Mouse (Mus musculus): ENCODE data around the gene Shc1. TPM values are rescaled to one million over a fixed set of nuclear protein-coding genes. Genes with fewer than 3 reads are reported as not detected.
"Not testable (repeated sequence)": the region's sequence is repeated elsewhere in the genome, so short reads cannot be mapped to it uniquely, and the experiment has no call there.

Shc1 gene
- total and polyA plus RNA-seq, 3 experiments: 49.2 to 79.8 TPM; not detected in 1

- DNase-seq (ENCODE audit: low read depth, low spot score): peak; percentile 31
- Histone ChIP-seq H3K9ac (ENCODE audit: control insufficient read depth, low read depth, low read length, poor library complexity, severe bottlenecking) (no peak overlapping the region), H3K79me2 (ENCODE audit: control insufficient read depth, insufficient read depth, low read length, poor library complexity) (peaks cover 9% of the 10 kb centered on the region), H3K9me3 (replicated peaks; ENCODE audit: insufficient read depth, low read length) (no peaks in the 10 kb centered on the region), H3K4me1 (ENCODE audit: control insufficient read depth in 1 of 2, insufficient read depth in 2 of 2, low read length in 2 of 2) (peaks cover 19 to 37% of the 10 kb centered on the region in 2 experiments), H3K36me3 (ENCODE audit: control insufficient read depth in 1 of 2, insufficient read depth in 2 of 2, low read length in 2 of 2) (peaks cover 9 to 36% of the 10 kb centered on the region in 2 experiments), H3K4me3 (ENCODE audit: control insufficient read depth in 1 of 2, insufficient read depth in 1 of 2, low read depth in 2 of 2, low read length in 2 of 2) (no peak overlapping the region), H3K27me3 (ENCODE audit: control insufficient read depth in 1 of 2, insufficient read depth in 2 of 2, low read length in 2 of 2) (no peaks in the 10 kb centered on the region), H3K27ac (ENCODE audit: control insufficient read depth, low read depth, low read length) (no peak overlapping the region)
- TF ChIP-seq POLR2AphosphoS5 (IDR thresholded peaks at IDR 0.05; ENCODE audit: borderline replicate concordance, low read depth, low read length) (no peak), EP300 (IDR thresholded peaks at IDR 0.05; ENCODE audit: low read depth in 1 of 2, low read length in 2 of 2) (0 out of 4 replicates have a peak, but pooled peaks of 1 of the 2 experiments have one; percentile 7), MYB (IDR thresholded peaks at IDR 0.05; ENCODE audit: low read depth, low read length) (no peak), TAL1 (IDR thresholded peaks at IDR 0.05; ENCODE audit: low read length) (peak; percentile 50), GATA1 (IDR thresholded peaks at IDR 0.05; ENCODE audit: low read depth, low read length) (0 out of 2 replicates have a peak, but pooled peaks have one; percentile 9), BHLHE40 (IDR thresholded peaks at IDR 0.05; ENCODE audit: borderline replicate concordance, low read depth, low read length) (no peak)
These were observed 7.6 kb downstream of the Shc1 start for GRCm38 (mm10) chr3:89425876-89426275.

DNA sequence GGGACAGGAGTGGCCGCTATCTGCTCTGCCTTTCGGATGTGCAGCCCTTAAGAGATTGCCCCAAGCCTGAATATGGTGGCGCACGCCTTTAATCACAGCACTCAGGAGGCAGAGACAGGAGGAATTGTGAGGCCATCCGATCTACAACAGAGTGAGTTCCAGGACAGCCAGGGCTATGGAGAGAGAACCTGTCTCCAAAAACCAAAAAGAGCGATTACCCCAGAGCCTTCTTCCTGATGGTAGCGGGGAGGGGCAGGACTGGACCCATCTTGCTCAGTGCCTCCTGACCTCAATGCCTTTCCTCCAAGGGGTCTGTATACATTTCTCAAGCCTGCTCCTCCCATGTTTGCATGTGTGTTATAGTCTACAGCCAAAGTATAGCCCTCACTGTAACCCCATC lies 10.8 kb downstream of the Shc1 start:
- H3K27ac ChIP-seq (ENCODE audit: control insufficient read depth, low read depth, low read length); H3K9me3 ChIP-seq (replicated peaks; ENCODE audit: insufficient read depth, low read length); H3K27me3 ChIP-seq (ENCODE audit: control insufficient read depth in 1 of 2, insufficient read depth in 2 of 2, low read length in 2 of 2); DNase-seq (ENCODE audit: low read depth, low spot score); H3K4me3 ChIP-seq (ENCODE audit: control insufficient read depth in 1 of 2, insufficient read depth in 1 of 2, low read depth in 2 of 2, low read length in 2 of 2); H3K9ac ChIP-seq (ENCODE audit: control insufficient read depth, low read depth, low read length, poor library complexity, severe bottlenecking): not testable (repeated sequence)
- Histone ChIP-seq H3K79me2 (ENCODE audit: control insufficient read depth, insufficient read depth, low read length, poor library complexity) (peaks cover 14% of the 10 kb centered on the region), H3K36me3 (ENCODE audit: control insufficient read depth in 1 of 2, insufficient read depth in 2 of 2, low read length in 2 of 2) (peaks cover 6 to 20% of the 10 kb centered on the region in 2 experiments), H3K4me1 (ENCODE audit: control insufficient read depth in 1 of 2, insufficient read depth in 2 of 2, low read length in 2 of 2) (peaks cover 13 to 16% of the 10 kb centered on the region in 2 experiments)

DNA sequence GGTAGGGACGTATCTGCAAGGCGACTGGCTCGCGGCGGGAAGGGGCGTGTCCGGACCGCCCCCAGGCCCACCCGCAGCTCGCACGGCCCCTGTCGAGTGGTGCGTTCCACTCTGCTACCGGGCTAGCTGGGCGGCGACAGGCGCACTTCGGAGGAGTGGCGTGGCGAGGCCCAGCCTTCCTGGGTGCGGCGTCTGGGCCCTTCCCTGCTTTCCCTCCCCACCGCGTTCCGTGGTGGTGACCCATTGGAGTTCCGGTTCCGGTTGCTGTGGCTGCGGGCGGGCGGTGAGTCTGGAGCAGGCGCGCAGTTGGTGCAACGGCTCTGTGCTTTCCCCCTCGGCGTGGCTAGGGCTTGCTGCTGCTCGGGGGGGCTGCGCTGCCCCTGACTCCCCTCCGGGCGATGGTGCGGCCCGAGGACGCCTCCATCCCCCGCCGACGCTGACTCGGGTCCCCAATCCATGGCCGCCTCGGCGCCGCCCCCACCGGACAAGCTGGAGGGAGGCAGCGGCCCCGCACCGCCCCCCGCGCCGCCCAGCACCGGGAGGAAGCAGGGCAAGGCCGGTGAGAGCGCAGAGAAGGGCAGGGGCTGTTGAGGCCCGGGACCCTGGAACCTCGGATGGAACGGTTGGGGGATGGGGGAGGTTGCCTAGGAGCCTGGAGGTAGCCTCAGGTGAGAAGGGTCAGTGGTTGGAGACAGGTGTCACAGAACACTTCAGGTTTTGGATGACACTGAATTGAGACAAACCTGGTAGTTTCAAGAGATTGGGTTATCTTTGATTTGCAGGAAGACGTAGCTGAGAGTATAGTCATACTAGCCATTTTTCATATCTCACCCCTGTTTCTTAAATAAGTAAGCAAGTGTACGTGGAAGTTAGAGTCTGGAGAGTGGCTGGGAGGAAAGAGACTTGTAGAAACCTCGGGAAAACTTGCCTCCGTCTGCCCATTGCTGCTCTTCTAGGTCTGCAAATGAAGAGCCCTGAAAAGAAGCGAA lies 12.2 kb downstream of the Shc1 start, which contains the start of gene Pygo2:
Pygo2 (plus strand) TSS at position 44 of the 989 bp plus-strand sequence.
- peak within 1 kb of the TSS; percentile 68 to 89 for H3K4me3 ChIP-seq (ENCODE audit: control insufficient read depth in 1 of 2, insufficient read depth in 1 of 2, low read depth in 2 of 2, low read length in 2 of 2)
- H3K79me2 ChIP-seq (ENCODE audit: control insufficient read depth, insufficient read depth, low read length, poor library complexity): peaks cover 14% of the 10 kb centered on the region
- peaks cover 6 to 7% of the 10 kb centered on the region in 2 experiments for H3K4me1 ChIP-seq (ENCODE audit: control insufficient read depth in 1 of 2, insufficient read depth in 2 of 2, low read length in 2 of 2)
- peak within 1 kb of the TSS; percentile 80 for H3K9ac ChIP-seq (ENCODE audit: control insufficient read depth, low read depth, low read length, poor library complexity, severe bottlenecking)
- no peaks in the 10 kb centered on the region for H3K9me3 ChIP-seq (replicated peaks; ENCODE audit: insufficient read depth, low read length)
- no peaks in the 10 kb centered on the region for H3K27me3 ChIP-seq (ENCODE audit: control insufficient read depth in 1 of 2, insufficient read depth in 2 of 2, low read length in 2 of 2)
- DNase-seq (ENCODE audit: low read depth, low spot score): peak; percentile 99
- H3K27ac ChIP-seq (ENCODE audit: control insufficient read depth, low read depth, low read length): peak within 1 kb of the TSS; percentile 64
- H3K36me3 ChIP-seq (ENCODE audit: control insufficient read depth in 1 of 2, insufficient read depth in 2 of 2, low read length in 2 of 2): peaks cover 0 to 10% of the 10 kb centered on the region in 2 experiments; a peak in 2 of 4 replicates
- TF ChIP-seq ZNF384 (IDR thresholded peaks at IDR 0.05; ENCODE audit: low read depth, low read length): 0 out of 2 replicates have a peak, but pooled peaks have one; percentile 13
- peak; percentile 86 for TF ChIP-seq HCFC1 (IDR thresholded peaks at IDR 0.05; ENCODE audit: low read depth, low read length)
- TF ChIP-seq MYB (IDR thresholded peaks at IDR 0.05; ENCODE audit: low read depth, low read length): no peak
- peak; percentile 40; the same call in 1 of the 2 replicates for TF ChIP-seq ZKSCAN1 (IDR thresholded peaks at IDR 0.05; ENCODE audit: low read depth, low read length)
- no peak for TF ChIP-seq JUND (IDR thresholded peaks at IDR 0.05; ENCODE audit: low read depth, low read length)
- peak; percentile 100 for TF ChIP-seq POLR2AphosphoS2 (IDR thresholded peaks at IDR 0.05; ENCODE audit: low read length)
- peak; percentile 36; the same call in 1 of the 2 replicates for TF ChIP-seq GATA1 (IDR thresholded peaks at IDR 0.05; ENCODE audit: low read depth, low read length)
- TF ChIP-seq SMC3 (IDR thresholded peaks at IDR 0.05; ENCODE audit: low read depth, low read length): no peak
- TF ChIP-seq ZMIZ1 (IDR thresholded peaks at IDR 0.05; ENCODE audit: low read depth, low read length): peak; percentile 93
- TF ChIP-seq EP300 (IDR thresholded peaks at IDR 0.05; ENCODE audit: low read depth in 1 of 2, low read length in 2 of 2): peak in 1 of 2 experiments; percentile 41; a peak in 2 of 4 replicates
- TF ChIP-seq NRF1 (IDR thresholded peaks at IDR 0.05; ENCODE audit: insufficient read depth, low read depth, low read length, poor library complexity, severe bottlenecking): peak; percentile 60
- 0 out of 2 replicates have a peak, but pooled peaks have one; percentile 47 for TF ChIP-seq MYC (IDR thresholded peaks at IDR 0.05; ENCODE audit: low read depth, low read length)
- peak; percentile 96; the same call in 1 of the 2 replicates for TF ChIP-seq CHD1 (IDR thresholded peaks at IDR 0.05; ENCODE audit: low read depth, low read length)
- TF ChIP-seq GABPA (IDR thresholded peaks at IDR 0.05; ENCODE audit: low read depth, low read length): no peak
- peak; percentile 18; the same call in 1 of the 2 replicates for TF ChIP-seq RCOR1 (IDR thresholded peaks at IDR 0.05; ENCODE audit: low read depth, low read length)
- TF ChIP-seq USF2 (IDR thresholded peaks at IDR 0.05; ENCODE audit: borderline replicate concordance in 1 of 2, insufficient read depth in 1 of 2, low read depth in 1 of 2, low read length in 2 of 2): no peak
- TF ChIP-seq CTCF (IDR thresholded peaks at IDR 0.05 in 2 of 3, conservative IDR thresholded peaks at IDR 0.05 in 1 of 3; ENCODE audit: control insufficient read depth in 1 of 3, insufficient read depth in 1 of 3, low read depth in 2 of 3, low read length in 3 of 3, poor library complexity in 1 of 3, severe bottlenecking in 1 of 3): no peak
- peak; percentile 20; the same call in 1 of the 2 replicates for TF ChIP-seq ETS1 (IDR thresholded peaks at IDR 0.05; ENCODE audit: low read depth, low read length)

Measured in MEL (cell line).